Mouse (Mus musculus): ENCODE measurements around the gene Tspan10.

The Tspan10 gene

DNA sequence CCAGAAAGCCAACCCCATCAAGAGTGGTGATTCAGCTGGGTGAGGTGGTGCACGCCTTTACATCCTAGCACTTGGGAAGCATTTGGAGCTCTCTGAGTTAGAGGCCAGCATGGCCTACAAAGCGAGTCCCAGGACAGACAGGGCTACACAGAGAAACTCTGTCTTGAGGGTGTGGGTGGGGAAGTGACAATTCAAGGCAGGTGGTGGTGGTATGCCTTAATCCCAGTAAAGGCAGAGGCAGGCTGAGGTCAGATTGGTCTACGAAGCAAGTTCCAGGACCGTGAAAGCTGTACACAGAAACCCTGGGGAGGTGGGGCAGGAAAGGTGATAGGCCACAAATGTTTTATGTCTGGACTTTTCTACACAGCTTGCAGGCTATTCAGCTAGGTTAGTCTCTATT lies 12.5 kb downstream of the Tspan10 start:
- DNase-seq (ENCODE audit: low read depth, low spot score): no peak

DNA sequence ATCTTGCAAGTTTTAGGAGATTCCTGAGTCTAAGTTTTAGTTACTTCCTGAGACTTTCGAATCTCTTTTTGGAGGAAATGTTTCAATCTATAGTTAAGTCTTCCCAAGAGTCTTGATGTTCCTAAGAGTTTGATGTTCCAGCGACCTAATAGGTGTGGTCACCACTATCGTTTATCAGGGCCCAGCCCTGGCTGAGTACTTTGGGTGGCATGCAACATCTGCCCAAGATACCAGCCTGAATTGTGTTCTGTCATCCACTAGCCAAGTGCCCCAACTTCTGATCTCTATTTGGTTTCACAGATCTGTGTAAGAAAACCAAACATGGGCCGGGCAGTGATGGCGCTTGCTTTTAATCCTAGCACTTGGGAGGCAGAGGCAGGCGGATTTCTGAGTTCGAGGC lies 13.0 kb downstream of the Tspan10 start:
- no peak for DNase-seq (ENCODE audit: low read depth, low spot score)

DNA sequence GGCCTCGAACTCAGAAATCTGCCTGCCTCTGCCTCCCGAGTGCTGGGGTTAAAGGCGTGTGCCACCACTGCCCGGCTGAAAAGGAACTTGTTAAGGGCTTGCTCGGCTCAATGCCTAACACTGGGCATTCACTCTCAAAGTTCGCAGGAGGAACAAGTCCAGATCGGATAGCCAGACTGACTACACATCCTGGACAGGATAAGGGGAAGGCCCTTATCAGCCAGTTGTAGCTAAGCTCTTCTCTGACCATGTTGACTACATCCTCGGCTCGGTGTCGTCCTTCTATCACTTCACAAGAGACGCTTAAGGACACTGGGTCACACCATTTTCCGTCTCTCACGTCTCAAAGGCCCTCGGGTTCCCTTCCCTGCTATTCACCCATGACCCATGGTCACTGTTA lies 14.9 kb downstream of the Tspan10 start:
- no peak for DNase-seq (ENCODE audit: low read depth, low spot score)

DNA sequence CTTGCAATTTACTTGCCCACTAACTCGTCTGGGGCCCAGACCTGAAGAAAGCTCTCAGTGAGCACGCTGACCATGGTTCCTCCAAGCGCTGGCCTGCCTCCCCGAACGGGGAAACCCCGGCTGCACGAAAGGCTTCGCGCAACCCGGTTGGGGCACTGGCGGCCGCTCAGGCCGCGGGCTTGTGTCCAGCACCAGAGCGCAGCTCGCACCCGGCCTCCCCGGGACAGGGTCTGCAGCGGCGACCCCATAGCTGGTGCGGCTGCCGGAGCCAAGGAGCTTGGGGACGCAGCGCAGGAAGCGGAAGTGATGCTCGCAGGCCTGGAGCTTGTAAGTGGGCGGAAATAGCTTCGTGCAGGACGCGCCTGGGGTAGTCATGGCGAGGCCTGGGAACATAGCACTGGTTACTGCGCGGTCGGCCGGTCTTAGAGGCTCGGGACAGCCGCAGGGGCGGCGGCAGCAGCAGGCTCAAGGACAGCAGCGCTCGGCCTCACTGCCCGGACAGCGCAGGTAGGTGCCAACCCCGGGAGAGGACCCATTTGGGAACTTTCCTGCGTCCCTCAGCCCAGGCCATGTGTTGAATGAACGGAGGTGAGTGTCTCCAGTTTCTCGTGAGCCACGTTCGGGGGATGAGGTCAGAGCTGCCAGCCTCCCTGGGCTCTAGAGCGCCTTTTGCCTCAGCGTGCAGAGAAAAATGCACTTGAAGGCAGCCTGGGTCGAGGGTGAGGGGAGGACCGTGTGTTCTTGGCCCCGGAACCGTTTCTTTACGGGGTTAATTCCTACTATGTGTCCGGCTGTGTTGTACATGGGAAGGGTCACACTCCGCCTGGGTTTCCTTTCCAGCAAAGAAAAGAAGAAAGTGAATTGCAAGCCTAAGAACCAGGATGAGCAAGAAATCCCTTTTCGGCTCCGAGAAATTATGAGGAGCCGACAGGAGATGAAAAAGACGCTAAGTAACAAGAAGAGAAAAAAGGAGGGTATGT lies 15.6 kb downstream of the Tspan10 start, which contains the start of the genes Oxld1 and Ccdc137:
Gene Oxld1 (minus strand): TSS at position 297 of the 980 bp plus-strand sequence.
Gene Ccdc137 (plus strand): TSS at position 344 of the 980 bp plus-strand sequence.
- DNase-seq (ENCODE audit: low read depth, low spot score): peak; percentile 90

DNA sequence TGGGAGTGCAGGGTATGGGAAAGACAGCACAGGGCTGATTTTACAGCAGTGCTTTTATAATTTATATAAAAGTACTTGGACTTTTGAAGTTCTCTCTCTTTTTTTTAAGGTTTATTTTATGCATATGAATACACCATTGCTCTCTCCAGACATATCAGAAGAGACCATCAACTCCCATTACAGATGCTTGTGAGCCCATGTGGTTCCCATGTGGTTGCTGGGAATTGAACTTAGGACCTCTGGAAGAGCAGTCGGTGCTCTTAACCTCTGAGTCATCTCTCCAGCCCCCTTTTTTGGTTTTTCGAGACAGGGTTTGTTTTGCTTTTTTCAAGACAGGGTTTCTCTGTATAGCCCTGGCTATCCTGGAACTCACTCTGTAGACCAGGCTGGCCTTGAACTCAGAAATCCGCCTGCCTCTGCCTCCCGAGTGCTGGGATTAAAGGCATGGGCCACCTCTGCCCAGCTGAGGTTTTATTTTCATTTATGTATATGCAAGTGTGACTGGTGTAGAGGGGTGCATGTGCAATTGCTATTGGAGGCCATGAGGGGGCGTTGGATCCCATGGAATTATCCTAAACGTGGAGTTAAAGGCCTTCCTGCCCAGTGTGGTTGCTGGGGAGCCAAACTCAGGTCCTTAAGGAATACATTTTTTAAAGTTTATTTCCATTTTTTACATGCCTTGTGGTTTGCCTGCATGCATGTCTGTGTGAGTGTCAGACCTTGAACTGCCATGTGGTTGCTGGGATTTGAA lies 16.6 kb downstream of the Tspan10 start:
- DNase-seq (ENCODE audit: low read depth, low spot score): peak; percentile 64

DNA sequence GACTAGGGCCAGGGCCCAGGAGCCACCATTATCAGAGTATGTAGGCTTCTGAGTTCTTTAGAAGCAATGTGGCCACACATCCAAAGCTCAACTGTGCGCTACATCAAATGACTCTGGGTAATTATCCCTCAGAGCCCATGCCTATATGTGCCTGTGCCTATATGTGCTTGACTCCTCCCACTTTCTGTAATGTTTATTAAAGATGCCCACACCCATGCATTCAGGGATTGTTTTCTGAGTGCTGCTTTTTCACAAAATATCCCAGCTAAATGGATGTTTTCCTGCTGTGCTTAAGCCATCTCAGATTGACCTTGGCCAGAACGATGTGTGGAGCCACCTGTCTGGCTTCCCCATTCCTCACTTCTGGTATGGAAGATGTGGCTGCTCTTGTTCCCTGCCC lies 21.1 kb downstream of the Tspan10 start:
- no peak for DNase-seq (ENCODE audit: low read depth, low spot score)

DNA sequence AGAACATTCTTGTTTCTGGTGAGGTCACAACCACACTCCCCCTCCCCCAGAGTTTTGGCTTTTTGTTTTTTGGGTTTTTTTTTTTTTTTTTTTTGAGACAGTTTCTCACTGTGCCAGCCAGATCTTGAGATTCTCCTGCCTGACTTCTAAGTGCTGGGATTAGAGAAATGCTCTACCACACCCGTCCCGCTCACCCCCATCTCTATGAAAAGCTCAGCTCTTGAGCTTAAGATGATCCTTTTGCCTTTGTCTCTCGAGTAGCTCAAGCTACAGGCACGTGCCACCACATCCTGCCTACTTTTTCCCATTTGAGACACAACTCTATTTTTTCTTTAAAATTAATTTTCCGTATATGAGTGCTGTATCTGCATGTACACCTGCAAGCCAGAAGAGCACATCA lies 21.9 kb downstream of the Tspan10 start:
- no peak for DNase-seq (ENCODE audit: low read depth, low spot score)

DNA sequence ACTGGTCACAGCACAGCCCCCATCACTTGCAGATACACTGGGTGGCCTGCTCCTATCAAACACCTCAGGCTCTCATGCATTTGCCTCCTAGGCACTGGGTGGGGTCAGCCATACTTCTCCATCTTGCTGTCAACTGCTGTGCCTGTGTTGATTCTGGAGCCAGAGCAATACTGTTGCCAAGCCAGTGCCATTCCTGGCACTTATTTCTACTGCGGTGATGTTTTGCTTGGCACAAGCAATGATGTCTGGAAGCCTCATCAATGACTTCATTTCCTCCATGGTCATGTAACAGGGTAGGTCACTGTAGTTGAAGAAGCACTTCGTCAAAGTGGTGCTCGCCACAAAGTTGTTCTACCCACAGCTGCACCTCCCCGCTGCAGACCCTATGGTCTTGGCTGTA lies 23.1 kb downstream of the Tspan10 start:
- peak; percentile 66 for DNase-seq (ENCODE audit: low read depth, low spot score)

DNA sequence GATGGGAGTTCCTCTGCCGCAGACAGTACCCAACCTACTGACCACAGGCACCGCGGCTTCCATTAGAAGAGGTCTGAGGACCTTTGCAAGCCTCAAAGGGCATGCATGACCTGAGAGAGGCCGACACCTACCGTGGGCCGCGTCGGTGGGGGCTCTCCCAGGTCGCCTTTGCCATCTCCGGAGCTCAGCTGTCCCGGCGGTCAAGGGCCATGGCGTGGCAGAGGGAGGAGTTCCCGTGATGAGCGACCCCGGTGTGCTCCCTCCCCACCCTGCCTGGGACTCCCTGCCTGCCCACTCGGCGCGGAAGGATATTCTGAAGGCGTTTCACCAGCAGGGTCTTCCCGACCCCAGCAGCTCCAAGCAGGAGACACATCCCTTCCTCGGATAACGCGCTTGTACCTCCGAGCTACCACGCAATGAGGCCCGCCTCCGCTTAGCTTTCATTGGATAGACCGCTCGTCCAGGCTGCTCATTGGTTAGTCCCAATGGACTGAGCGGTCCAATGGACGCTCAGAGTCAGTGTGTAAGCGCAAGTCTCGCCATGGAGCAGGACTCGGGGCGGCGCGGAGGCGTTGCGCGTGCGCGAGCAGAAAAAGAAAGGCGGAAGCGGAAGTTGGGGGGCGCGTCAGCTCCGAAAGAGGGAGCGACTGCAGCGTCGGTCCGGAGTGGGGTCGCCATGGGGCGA lies 24.7 kb downstream of the Tspan10 start, which contains the start of gene Arl16:
Gene Arl16 (minus strand): TSS at position 557 of the 685 bp plus-strand sequence.
- peak; percentile 99 for DNase-seq (ENCODE audit: low read depth, low spot score)

DNA sequence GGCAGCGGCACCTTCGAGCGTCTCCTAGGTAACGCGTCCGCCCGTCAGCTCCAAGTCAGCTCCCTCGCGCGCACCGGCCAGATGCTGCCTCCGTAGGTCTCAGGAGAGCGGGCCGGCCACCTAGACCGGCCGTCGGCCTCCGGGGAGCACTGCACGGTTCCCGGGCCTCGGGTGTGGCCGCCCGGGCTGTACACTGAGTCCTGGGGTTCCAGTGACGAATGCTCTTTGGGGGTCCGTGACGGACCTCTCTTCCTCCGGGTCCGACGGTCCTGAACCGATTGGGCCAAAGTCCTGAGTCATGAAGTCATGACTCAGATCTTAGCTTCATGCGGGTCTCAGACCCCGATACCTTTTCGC lies 25.3 kb downstream of the Tspan10 start:
- no peak for DNase-seq (ENCODE audit: low read depth, low spot score)

DNA sequence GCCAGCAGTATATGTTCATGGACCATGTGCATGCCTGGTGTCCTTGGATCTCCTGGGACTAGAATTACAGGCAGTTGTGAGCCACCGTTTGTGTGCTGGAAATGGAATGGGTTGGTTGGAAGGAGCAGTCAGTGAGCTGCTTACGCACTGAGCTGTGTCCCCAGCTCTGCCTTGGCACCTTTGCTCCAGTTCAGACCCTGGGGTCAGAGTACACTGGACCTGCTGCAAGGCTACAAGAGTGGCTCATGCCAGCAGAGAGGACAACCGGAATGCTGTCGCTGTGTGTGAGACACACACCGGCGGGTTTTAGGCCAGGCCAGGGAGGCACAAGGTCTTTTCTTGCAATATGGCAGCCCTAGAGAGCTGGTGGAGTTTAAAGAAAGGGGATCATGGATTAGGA lies 29.6 kb downstream of the Tspan10 start:
- DNase-seq (ENCODE audit: low read depth, low spot score): no peak

DNA sequence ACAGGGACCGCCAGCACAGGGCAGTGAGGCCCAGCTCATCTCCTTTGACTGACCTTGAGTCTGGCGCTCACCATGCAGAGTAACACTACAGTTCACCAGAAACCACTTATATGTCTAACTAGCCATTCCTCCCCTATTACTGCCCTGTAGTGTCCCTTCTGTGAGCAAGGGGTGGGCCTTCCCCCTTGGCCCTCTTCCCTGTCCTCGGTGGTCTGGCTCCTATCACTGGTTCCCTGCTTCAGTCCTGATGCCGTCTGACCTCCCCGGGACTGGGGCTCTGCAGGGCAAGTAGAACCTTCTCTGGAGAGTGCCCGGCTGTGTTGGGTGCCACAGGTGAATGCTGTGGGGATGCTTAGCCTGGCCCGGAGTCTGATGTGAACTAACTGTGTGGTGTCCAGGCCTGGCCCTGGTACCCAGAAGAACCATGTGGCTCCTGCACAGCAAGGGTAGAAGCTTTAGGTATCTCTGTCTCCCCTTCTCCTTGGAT lies 41.0 kb downstream of the Tspan10 start:
- no peak for DNase-seq (ENCODE audit: low read depth, low spot score)

DNA sequence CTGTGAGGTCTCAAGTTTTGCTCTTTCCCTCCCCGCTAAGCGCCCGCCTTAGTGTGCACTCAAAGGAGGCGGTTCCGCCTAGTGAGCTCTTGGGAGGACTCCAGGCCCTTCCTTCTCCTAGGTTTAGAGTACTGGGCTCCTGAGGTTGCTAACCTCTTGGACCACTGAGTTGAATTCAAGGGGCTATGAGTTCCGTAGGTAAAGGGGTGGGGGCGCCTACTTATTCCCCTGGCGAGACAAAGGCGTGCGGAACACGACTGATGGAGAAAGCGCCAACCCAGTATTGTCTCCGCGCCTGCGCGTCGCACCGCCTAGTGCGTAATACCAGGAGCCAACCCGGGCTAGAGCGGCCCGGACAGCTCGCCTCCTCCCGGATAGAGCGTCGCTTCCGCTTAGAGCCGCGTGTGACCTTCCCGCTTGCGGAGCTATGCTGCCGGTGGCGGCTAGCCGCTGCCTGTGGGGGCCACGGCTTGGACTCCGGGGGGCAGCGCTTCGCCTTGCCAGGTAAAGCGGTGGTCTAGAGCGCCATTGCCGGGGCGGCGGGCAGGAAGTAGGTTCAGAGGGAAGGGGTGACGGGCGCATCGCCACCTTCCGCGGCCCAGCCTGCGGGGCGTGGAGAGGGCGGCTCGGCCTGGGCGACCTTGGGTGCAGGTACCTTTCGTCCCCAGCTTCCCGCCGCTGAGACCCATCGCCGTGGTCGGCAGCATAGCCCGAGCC lies 42.0 kb downstream of the Tspan10 start, which contains the start of gene Mrpl12:
Gene Mrpl12 (plus strand): TSS at position 349 of the 717 bp plus-strand sequence.
- peak; percentile 95 for DNase-seq (ENCODE audit: low read depth, low spot score)

DNA sequence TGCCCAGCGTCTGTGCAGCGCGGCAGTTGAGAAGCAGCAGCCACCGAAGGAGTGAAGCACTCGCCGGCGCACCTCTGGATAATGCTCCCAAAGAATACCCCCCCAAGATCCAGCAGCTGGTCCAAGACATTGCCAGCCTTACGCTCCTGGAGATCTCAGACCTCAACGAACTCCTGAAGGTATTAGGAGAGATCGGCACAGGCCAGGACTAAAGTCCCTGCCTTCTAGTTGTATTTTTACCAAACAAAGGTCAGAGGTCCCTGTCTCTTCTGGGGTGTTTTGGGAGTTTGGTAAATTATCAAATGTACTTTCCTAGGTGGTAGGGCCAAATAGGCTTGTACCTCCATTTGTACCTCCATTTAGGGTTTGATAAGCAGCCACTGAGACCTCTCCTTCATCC lies 42.8 kb downstream of the Tspan10 start:
- DNase-seq (ENCODE audit: low read depth, low spot score): no peak

DNA sequence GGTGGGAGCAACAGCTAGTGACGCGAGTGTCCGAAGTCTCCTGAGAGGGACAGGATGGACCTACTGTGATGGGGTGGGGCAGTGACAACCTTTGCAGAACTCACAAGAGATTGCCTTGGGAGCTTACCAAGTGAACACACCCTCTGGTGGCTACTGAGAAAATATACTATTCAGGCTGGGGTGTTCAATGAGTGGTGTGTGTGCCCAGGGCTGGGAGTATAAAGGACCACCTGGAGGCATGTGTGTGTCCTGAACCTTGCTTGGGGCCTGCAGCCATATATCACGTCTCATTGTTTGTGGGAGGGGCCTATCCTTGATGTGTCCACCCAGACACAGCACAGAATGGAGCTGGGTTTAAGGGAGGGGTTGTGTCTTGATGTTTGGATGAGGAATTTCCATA lies 46.1 kb downstream of the Tspan10 start:
- peak; percentile 51 for DNase-seq (ENCODE audit: low read depth, low spot score)

DNA sequence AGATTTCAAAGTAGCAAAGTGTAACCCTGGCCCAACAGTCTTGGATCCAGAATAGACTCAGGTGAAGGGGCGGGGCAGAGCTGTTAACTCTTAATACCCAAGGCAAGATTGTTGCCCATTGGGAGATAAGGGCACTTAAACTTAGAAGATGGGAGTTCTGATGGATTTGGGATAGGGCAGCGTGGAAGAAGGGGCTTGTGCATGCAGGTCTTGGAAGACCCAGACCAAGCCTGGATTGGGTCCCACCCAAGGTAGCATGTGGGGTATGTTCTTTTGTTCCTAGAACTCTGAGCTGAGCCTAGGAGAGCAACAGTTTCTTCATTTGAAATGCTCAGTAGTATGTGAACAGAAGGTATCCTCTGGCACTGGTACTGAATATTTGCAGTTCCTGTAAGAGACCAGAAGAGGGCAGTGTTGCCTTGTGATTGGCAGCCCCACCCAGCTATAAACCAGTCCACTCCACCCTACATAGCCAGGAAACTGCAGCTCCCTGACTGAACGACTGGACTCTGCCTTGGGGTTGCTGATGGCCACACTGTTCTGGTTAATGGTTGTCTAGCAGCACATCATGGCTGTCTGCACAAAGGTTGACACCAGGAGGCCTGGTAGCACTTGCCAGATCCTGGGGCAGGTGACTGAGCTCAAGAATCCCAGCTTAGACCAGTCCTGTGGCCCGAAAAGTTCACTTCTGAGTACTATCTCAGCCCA lies 46.8 kb downstream of the Tspan10 start:
- peak; percentile 94 for DNase-seq (ENCODE audit: low read depth, low spot score)

DNA sequence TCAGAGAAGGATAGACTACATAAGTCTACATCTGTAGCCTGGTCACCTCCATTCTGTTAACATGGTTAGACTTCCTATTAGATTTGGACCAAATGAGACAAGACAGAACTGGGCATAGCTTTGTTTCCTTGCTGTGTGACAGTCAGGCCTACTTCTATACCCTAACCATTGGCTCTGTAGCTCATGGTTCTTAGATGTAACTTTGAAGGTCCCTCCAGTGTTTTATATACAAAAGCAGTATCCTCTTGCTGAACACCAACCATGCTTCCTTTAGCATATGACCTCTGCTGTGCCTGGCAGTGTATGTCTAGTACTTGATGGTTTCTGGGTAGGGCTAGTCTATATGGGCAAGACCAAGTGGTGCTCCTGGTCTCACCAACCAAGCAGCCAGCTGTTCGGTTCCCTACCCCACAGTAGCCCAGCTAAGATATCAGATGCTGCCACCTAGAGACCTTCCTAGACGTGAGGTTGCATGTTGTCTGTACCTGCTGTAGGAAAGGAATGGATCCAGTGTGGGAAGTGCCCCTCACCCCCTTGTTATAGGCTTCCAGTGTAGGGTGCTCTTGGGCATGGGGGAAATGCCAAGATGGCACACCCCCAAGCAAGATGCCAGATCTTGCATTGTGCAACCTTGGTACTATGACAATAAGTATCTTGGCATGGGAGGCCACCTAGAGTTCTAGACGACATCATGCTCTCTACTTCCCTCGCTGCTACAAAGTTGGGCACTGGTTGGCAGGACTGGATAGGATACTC lies 48.0 kb downstream of the Tspan10 start:
- DNase-seq (ENCODE audit: low read depth, low spot score): no peak

DNA sequence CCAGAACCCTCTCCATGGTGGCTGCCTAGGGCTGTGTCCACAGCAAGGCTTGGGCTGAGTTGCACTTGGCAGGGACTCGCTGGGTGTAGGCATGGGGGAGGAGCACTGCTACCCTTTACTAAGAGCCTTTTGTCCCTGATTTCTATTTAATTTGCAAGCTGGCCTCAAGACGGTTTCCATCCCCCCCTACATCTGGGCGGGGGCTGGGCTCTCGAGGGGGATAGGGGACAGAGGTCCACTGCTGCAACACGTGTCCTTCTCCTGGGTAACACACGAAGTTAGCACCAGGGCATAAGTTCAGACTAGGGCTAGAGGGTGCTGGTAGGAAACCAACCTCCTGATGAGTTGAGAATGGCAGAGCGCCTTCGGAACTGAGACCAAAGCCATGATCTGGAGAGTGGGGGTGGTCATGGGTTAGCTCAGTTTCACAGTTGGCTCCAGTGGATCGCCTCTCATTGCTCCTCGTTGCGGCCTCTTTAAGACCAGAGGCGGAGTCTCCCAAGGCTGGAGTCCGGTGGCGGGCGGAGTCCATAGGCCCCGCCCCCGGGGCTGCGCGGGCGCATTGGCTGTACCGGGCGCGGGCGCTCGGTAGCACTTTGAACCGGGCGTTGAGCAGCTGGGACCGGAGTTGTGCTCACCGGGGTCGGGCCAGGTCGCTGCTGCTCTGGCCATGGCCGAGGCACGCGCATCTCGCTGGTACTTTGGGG lies 49.0 kb downstream of the Tspan10 start, which contains the start of gene Slc25a10:
Gene Slc25a10 (plus strand): TSS at position 524 of the 707 bp plus-strand sequence.
- DNase-seq (ENCODE audit: low read depth, low spot score): peak; percentile 88
